Mouse (Mus musculus) myocyte (in vitro differentiated cells): ENCODE measurements at regions not wholly inside any gene's neighbourhood (a gene's known extent, or its start where the extent isn't known, plus 50 kb on each side); places are given as distances from the start of the nearest gene placed in this dataset.

Experiments
- H3K27me3 ChIP-seq: one replicate; pipeline ENCODE4 v1.6.1; 2011; ENCODE audit not compliant: control insufficient read depth, insufficient read depth, insufficient read length
- H3K36me3 ChIP-seq: one replicate; pipeline ENCODE4 v1.6.1; 2011; ENCODE audit not compliant: control insufficient read depth, insufficient read depth
- H3K4me2 ChIP-seq: one replicate; pipeline ENCODE4 v1.6.1; 2011; ENCODE audit warnings: low read depth, control low read depth
- H3K4me3 ChIP-seq: one replicate; pipeline ENCODE4 v1.5.1; 2011; ENCODE audit warnings: mild to moderate bottlenecking, control low read depth, moderate library complexity
- H3K79me2 ChIP-seq: one replicate; pipeline ENCODE4 v1.6.1; 2011; ENCODE audit not compliant: control insufficient read depth, insufficient read depth
- H3ac ChIP-seq: one replicate; pipeline ENCODE4 v1.6.1; 2011; ENCODE audit not compliant: control insufficient read depth, insufficient read length
- CEBPB ChIP-seq: IDR thresholded peaks from 2 replicates; pipeline ENCODE4 v1.6.1; 2011; ENCODE audit warnings: mild to moderate bottlenecking, moderate library complexity; ENCODE audit not compliant: poor library complexity, insufficient read depth, severe bottlenecking
- E2F4 ChIP-seq: IDR thresholded peaks from one replicate; pipeline ENCODE4 v1.6.1; 2011; ENCODE audit warnings: mild to moderate bottlenecking, control low read depth, moderate library complexity; ENCODE audit not compliant: insufficient read depth
- MAX ChIP-seq: IDR thresholded peaks from one replicate; pipeline ENCODE4 v1.6.1; 2011; ENCODE audit warnings: low read depth, mild to moderate bottlenecking, control low read depth
- MYOD1 ChIP-seq, 3 experiments: IDR thresholded peaks; one replicate each; pipeline ENCODE4 v1.6.1; 2011; ENCODE audit warnings: control low read depth in 2 of 3, low read depth in 2 of 3, mild to moderate bottlenecking in 2 of 3, moderate library complexity in 1 of 3; ENCODE audit not compliant: insufficient read length in 2 of 3, control insufficient read depth in 1 of 3
- MYOG ChIP-seq, 3 experiments: IDR thresholded peaks; one replicate each; pipeline ENCODE4 v1.6.1; 2011; ENCODE audit warnings: control low read depth in 2 of 3, low read depth in 2 of 3, mild to moderate bottlenecking in 2 of 3; ENCODE audit not compliant: insufficient read length in 2 of 3, control insufficient read depth in 1 of 3, insufficient read depth in 1 of 3
- POLR2A ChIP-seq: IDR thresholded peaks from one replicate; pipeline ENCODE4 v1.6.1; 2011; ENCODE audit warnings: low read depth, mild to moderate bottlenecking, control low read depth, moderate library complexity; ENCODE audit not compliant: insufficient read length
- POLR2AphosphoS2 ChIP-seq: IDR thresholded peaks from one replicate; pipeline ENCODE4 v1.6.1; 2011; ENCODE audit warnings: low read depth, control low read depth; ENCODE audit not compliant: insufficient read length
- REST ChIP-seq: IDR thresholded peaks from one replicate; pipeline ENCODE4 v1.6.1; 2011; ENCODE audit warnings: mild to moderate bottlenecking, control low read depth, moderate library complexity; ENCODE audit not compliant: insufficient read depth, insufficient read length
- SRF ChIP-seq: IDR thresholded peaks from one replicate; pipeline ENCODE4 v1.6.1; 2011; ENCODE audit warnings: low read depth; ENCODE audit not compliant: control insufficient read depth, insufficient read length
- TCF12 ChIP-seq: IDR thresholded peaks from one replicate; pipeline ENCODE4 v1.6.1; 2011; ENCODE audit warnings: mild to moderate bottlenecking, control low read depth; ENCODE audit not compliant: poor library complexity, insufficient read depth, severe bottlenecking
- TCF3 ChIP-seq: IDR thresholded peaks from one replicate; pipeline ENCODE4 v1.6.1; 2011; ENCODE audit warnings: low read depth, control low read depth; ENCODE audit not compliant: insufficient read length
- USF1 ChIP-seq: IDR thresholded peaks from one replicate; pipeline ENCODE4 v1.6.1; 2011; ENCODE audit warnings: low read depth, mild to moderate bottlenecking, control low read depth, moderate library complexity

DNA sequence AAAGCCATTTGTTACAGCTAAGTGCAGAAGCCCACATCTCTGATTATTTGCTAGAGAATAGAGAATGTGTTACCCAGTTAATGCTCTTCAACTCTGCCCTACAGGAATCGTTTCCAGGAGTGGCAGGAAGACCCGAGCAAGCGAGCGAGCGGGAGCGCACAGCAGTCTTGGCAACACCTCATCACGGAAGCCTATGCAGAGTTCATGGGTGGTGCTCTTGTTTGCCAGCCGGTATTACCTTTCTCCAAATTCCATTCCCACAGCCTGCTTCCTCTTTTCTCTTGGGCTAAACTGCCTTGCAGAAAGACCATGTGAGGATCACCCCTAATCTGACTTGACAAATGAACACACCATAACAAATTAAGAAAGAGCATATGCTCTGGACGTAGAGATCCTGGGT, 82.1 kb upstream of the Ssbp2 start:
- Histone ChIP-seq H3K4me2 (no peak overlapping the region), H3K27me3 (no peaks in the 10 kb centered on the region), H3ac (no peak overlapping the region), H3K4me3 (no peak overlapping the region), H3K36me3 (no peaks in the 10 kb centered on the region), H3K79me2 (no peaks in the 10 kb centered on the region)
- TF ChIP-seq SRF (no peak), USF1 (no peak), E2F4 (no peak), MYOD1 (IDR thresholded peaks at IDR 0.05; ENCODE audit: control insufficient read depth in 1 of 3, insufficient read length in 2 of 3, low read depth in 2 of 3) (no peak), POLR2AphosphoS2 (no peak), MYOG (IDR thresholded peaks at IDR 0.05; ENCODE audit: control insufficient read depth in 1 of 3, insufficient read depth in 1 of 3, insufficient read length in 2 of 3, low read depth in 2 of 3) (no peak), REST (no peak), MAX (no peak), TCF3 (no peak), CEBPB (no peak), TCF12 (no peak), POLR2A (no peak)

DNA sequence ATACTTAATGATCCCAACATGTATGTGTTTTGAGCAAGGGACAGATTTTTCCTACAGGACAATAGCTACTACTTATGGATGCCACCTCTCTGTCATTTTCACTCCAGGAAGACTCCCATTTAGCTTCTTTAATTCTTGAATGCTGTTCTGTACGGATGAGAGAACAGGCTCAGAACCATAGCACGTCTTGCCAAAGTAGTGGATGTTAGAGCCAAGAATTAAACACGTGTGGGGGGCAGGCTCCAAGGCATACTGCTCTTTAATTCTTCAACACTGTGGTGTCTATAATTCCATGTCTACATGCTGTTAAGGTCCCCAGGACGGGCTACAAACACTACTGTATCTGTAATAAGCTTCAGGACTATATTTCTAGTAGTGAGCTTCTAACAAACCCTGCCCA, 74.7 kb upstream of the Ssbp2 start:
- TF ChIP-seq USF1, result no peak
- TF ChIP-seq CEBPB, result no peak
- TF ChIP-seq POLR2A, result no peak
- TF ChIP-seq MYOG (IDR thresholded peaks at IDR 0.05; ENCODE audit: control insufficient read depth in 1 of 3, insufficient read depth in 1 of 3, insufficient read length in 2 of 3, low read depth in 2 of 3), result no peak
- no peak for TF ChIP-seq SRF
- TF ChIP-seq POLR2AphosphoS2, result no peak
- no peak for TF ChIP-seq REST
- TF ChIP-seq MYOD1 (IDR thresholded peaks at IDR 0.05; ENCODE audit: control insufficient read depth in 1 of 3, insufficient read length in 2 of 3, low read depth in 2 of 3), result no peak
- TF ChIP-seq MAX, result no peak
- no peak for TF ChIP-seq E2F4
- TF ChIP-seq TCF12, result no peak
- TF ChIP-seq TCF3, result no peak
- Histone ChIP-seq H3K27me3 (no peaks in the 10 kb centered on the region), H3K79me2 (no peaks in the 10 kb centered on the region), H3K36me3 (no peaks in the 10 kb centered on the region), H3K4me2 (no peak overlapping the region), H3ac (no peak overlapping the region), H3K4me3 (no peak overlapping the region)

DNA sequence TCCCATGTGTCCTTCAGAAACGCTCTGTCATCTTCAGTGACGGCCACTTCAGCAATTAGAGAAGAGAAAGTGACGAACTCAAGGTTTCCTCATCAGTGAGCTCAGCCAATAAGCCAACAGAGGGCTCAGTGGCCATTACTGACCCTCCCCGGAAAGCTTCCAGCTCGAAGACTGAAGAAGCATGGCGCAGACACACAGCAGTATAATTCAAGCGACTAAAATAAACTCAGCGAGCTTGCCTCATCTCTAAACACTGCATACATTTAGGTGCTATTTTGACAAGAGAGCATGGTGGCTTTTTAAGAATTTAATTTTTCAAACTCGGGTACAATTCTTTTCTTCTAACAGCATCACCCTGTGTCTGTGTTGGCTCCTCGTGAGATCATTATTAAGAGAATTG, 72.2 kb upstream of the Ssbp2 start:
- Histone ChIP-seq H3K27me3 (no peaks in the 10 kb centered on the region), H3K4me3 (no peak overlapping the region), H3K4me2 (no peak overlapping the region), H3K36me3 (no peaks in the 10 kb centered on the region), H3K79me2 (no peaks in the 10 kb centered on the region), H3ac (no peak overlapping the region)
- no peak for TF ChIP-seq USF1
- TF ChIP-seq E2F4, result no peak
- TF ChIP-seq MAX, result no peak
- TF ChIP-seq SRF, result no peak
- no peak for TF ChIP-seq REST
- TF ChIP-seq POLR2A, result no peak
- TF ChIP-seq CEBPB, result no peak
- no peak for TF ChIP-seq TCF12
- TF ChIP-seq MYOD1 (IDR thresholded peaks at IDR 0.05; ENCODE audit: control insufficient read depth in 1 of 3, insufficient read length in 2 of 3, low read depth in 2 of 3), result no peak
- no peak for TF ChIP-seq POLR2AphosphoS2
- no peak for TF ChIP-seq TCF3
- TF ChIP-seq MYOG (IDR thresholded peaks at IDR 0.05; ENCODE audit: control insufficient read depth in 1 of 3, insufficient read depth in 1 of 3, insufficient read length in 2 of 3, low read depth in 2 of 3), result no peak

DNA sequence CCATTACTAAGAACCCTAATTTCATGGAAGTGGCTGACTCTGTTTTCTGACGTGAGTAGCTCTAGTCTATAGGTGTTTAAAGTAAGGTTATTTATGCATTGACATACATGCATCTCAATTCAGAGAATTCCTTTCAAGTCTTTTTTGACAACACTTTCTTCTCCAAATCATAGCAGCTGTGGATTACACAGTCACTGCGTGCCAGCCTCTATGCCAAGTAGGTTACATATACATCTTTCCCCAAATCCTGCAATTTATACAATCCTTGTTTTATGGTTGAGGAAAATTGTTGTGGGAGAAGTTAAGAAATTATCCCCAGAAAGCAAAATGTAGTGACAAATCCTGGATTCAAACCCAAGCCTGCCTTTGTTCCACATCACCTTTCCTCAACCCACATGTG, 56.5 kb upstream of the Ssbp2 start:
- Histone ChIP-seq H3K79me2 (no peaks in the 10 kb centered on the region), H3K27me3 (no peaks in the 10 kb centered on the region), H3K4me3 (no peak overlapping the region), H3ac (no peak overlapping the region), H3K4me2 (no peak overlapping the region), H3K36me3 (no peaks in the 10 kb centered on the region)
- TF ChIP-seq MAX (no peak), CEBPB (no peak), MYOD1 (IDR thresholded peaks at IDR 0.05; ENCODE audit: control insufficient read depth in 1 of 3, insufficient read length in 2 of 3, low read depth in 2 of 3) (no peak), MYOG (IDR thresholded peaks at IDR 0.05; ENCODE audit: control insufficient read depth in 1 of 3, insufficient read depth in 1 of 3, insufficient read length in 2 of 3, low read depth in 2 of 3) (no peak), SRF (no peak), E2F4 (no peak), TCF12 (no peak), POLR2A (no peak), TCF3 (no peak), USF1 (no peak)

DNA sequence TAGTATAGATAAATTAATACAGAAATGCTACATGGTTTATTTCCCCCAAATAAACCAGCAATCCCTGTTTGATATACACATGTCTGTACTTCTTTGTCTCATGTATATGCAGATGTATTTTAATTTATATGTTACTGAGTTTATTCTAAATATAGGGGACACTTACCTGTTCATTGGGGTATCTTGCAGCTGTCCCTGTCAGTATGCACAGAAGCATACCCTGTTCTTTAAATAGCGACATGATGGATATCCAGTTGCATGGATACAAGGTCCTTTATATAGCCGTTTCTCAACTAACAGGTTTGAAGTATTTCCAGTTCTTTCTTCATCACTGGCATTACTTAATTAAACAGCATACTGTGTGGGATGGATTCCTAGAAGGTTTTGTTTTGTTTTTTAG, 55.1 kb upstream of the Ssbp2 start:
- Histone ChIP-seq H3K36me3 (no peaks in the 10 kb centered on the region), H3K27me3 (no peaks in the 10 kb centered on the region), H3ac (no peak overlapping the region), H3K4me3 (no peak overlapping the region), H3K4me2 (no peak overlapping the region), H3K79me2 (no peaks in the 10 kb centered on the region)
- TF ChIP-seq MYOD1 (IDR thresholded peaks at IDR 0.05; ENCODE audit: control insufficient read depth in 1 of 3, insufficient read length in 2 of 3, low read depth in 2 of 3) (peak in 2 of 3 experiments; percentile 61 to 75), SRF (no peak), CEBPB (no peak)
